17 mouse cellular contexts compared by ENCODE assay signal in the genomic region with DNA sequence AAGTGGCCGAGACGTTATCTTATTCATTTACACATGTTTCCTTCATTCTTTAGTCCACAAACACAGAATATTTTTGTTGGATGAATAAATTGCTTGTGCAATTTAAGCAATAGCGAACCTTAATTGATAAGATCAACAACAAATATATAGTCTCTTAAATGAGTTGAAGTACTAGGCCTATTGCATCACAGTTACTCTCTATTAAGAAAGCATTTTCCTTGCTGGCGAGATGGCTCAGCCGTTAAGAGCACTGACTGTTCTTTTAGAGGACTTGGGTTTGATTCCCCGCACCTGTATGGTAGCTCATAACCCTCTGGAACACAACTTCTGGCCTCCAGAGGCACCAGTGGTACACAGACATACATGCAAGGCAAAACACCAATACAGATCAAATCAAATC. TPM values are rescaled to one million over a fixed set of nuclear protein-coding genes. Genes with fewer than 3 reads are reported as not detected.
"Had no signal": no experiment of that assay in that cellular context is flagged by ENCODE, and none has a peak within 500 bp of the region (broad histone marks: within the 10 kb centered on the region; RNA-seq: fewer than 3 reads in every experiment).

No protein-coding gene starts in this region.

- DNase-seq: heart, postnatal 10 days; heart, postnatal 14 days; heart, postnatal 36 days; heart, postnatal 4 days; kidney, adult 11 months; kidney, adult 18-20 months; kidney, adult 2 months; kidney, adult 8-10 months; kidney, adult 9 months; kidney, postnatal 10 days; kidney, postnatal 14 days; kidney, postnatal 25 days; kidney, postnatal 36 days; kidney, postnatal 4 days; layer of hippocampus, adult 9-11 months; layer of hippocampus, postnatal 36 days had no signal

RNA-seq across cellular contexts. Expression of gene Mybpc1, which starts 47.9 kb away (rescaled TPM):
- polyA plus RNA-seq: inflammation-experienced regulatory T-cells, adult 6 months had no signal
